Mouse (Mus musculus) urinary bladder, postnatal 0 days (tissue): Measurements from ENCODE around the gene Henmt1. TPM values are rescaled to one million over a fixed set of nuclear protein-coding genes. Genes with fewer than 3 reads are reported as not detected.

Source experiments
- polyA plus RNA-seq: library from polyadenylated mRNA; unstranded; fragments of >200 nt; fragmentation: Nextera tagmentation; extraction: Ambion mirVana; gene quantifications from 2 replicates; pipeline ENCODE4 v1.2.1, GENCODE M21; 2015

The Henmt1 gene
- polyA plus RNA-seq = 0.12 and 0.34 TPM in 2 replicates

GRCm38 (mm10) chr3:108939573-108939972 lies at the start of gene Henmt1:
Gene Henmt1, plus strand, starts transcription at chr3:108939873.

GRCm38 (mm10) chr3:108889908-108890307 lies 49.8 kb upstream of the Henmt1 start, which contains the start of gene Fndc7:
Gene Fndc7, minus strand, starts transcription at chr3:108890008.

GRCm38 (mm10) chr3:108911548-108912413 lies 27.9 kb upstream of the Henmt1 start, which contains the start of gene Prpf38b:
Gene Prpf38b, minus strand, starts transcription at chr3:108911727.

GRCm38 (mm10) chr3:108940001-108940633 lies 444 bp downstream of the Henmt1 start, which contains the start of gene Gm9857:
Gene Gm9857, minus strand, starts transcription at chr3:108940445.

Other genes starting within 250 kb of the Henmt1 start
- gene Gpsm2, start 217.6 kb upstream of the Henmt1 start, polyA plus RNA-seq = 48.0 and 52.1 TPM in 2 replicates
- 1.4 and 1.9 TPM in 2 replicates for gene Aknad1, start 200.2 kb upstream of the Henmt1 start, polyA plus RNA-seq
- 39.5 and 42.2 TPM in 2 replicates for gene Stxbp3, start 99.3 kb upstream of the Henmt1 start, polyA plus RNA-seq
- gene Fndc7, start 49.9 kb upstream of the Henmt1 start, polyA plus RNA-seq = 0.13 and 0.18 TPM in 2 replicates
- 28.0 and 41.8 TPM in 2 replicates for gene Prpf38b, start 28.1 kb upstream of the Henmt1 start, polyA plus RNA-seq
- gene Gm9857, start 572 bp downstream of the Henmt1 start, polyA plus RNA-seq = not detected in 2 replicates
- gene Fam102b, start 87.7 kb downstream of the Henmt1 start, polyA plus RNA-seq = 13.8 and 13.9 TPM in 2 replicates
- gene Slc25a54, start 140.6 kb downstream of the Henmt1 start, polyA plus RNA-seq = not detected in 2 replicates
- 35.4 and 48.2 TPM in 2 replicates for gene Slc25a24, start 183.3 kb downstream of the Henmt1 start, polyA plus RNA-seq